Mouse (Mus musculus): ENCODE measurements at regions not wholly inside any gene's neighbourhood (a gene's known extent, or its start where the extent isn't known, plus 50 kb on each side); places are given as distances from the start of the nearest gene placed in this dataset.

- TF ChIP-seq CTCF (IDR thresholded peaks at IDR 0.05) (no peak), POLR2A (IDR thresholded peaks at IDR 0.05; ENCODE audit: insufficient read depth, low read depth, low read length) (no peak), EP300 (IDR thresholded peaks at IDR 0.05; ENCODE audit: insufficient read depth, low read depth, low read length) (no peak)
Observed at GRCm38 (mm10) chr16:86806374-86806773, 547.6 kb upstream of the N6amt1 start.

All from heart, adult 2 months (tissue).